Mouse (Mus musculus): ENCODE results near the gene Vmn1r45.
"Not testable (repeated sequence)": the region's sequence is repeated elsewhere in the genome, so short reads cannot be mapped to it uniquely, and the experiment has no call there.

The Vmn1r45 gene

GRCm38 (mm10) chr6:89940498-89940897, at the start of gene Vmn1r45:
Gene Vmn1r45, minus strand, starts transcription at chr6:89940598.
- not testable (repeated sequence) for DNase-seq (ENCODE audit: low spot score)

GRCm38 (mm10) chr6:89985989-89986388, 45.6 kb upstream of the Vmn1r45 start:
- no peak for DNase-seq (ENCODE audit: low spot score)

- DNase-seq (ENCODE audit: low spot score) = no peak
Observed at GRCm38 (mm10) chr6:89969013-89969412, 28.6 kb upstream of the Vmn1r45 start, which contains the start of gene Vmn1r46. Gene Vmn1r46, plus strand, starts transcription at chr6:89969313.

GRCm38 (mm10) chr6:89966341-89966740, 25.9 kb upstream of the Vmn1r45 start:
- DNase-seq (ENCODE audit: low spot score) = no peak

GRCm38 (mm10) chr6:89953556-89953955, 13.2 kb upstream of the Vmn1r45 start:
- DNase-seq (ENCODE audit: low spot score) = no peak

GRCm38 (mm10) chr6:89940926-89941325, 528 bp upstream of the Vmn1r45 start:
- no peak for DNase-seq (ENCODE audit: low spot score)

- no peak for DNase-seq (ENCODE audit: low spot score)
Observed at GRCm38 (mm10) chr6:89883812-89884211, 56.6 kb downstream of the Vmn1r45 start.

GRCm38 (mm10) chr6:89883360-89883759, 57.0 kb downstream of the Vmn1r45 start, which contains the start of gene Vmn1r44:
Gene Vmn1r44, plus strand, starts transcription at chr6:89883660.
- DNase-seq (ENCODE audit: low spot score) = no peak
